17 mouse cellular contexts compared by ENCODE assay signal in genomic region chr4:130735957-130736356, GRCm38 (mm10).
"Had no signal": no experiment of that assay in that cellular context is flagged by ENCODE, and none has a peak within 500 bp of the region (broad histone marks: within the 10 kb centered on the region; RNA-seq: fewer than 3 reads in every experiment).

No protein-coding gene starts in this region.

- H3K4me3 ChIP-seq: kidney, embryonic 15.5 days; limb, embryonic 12.5 days; limb, embryonic 15.5 days; neural tube, embryonic 12.5 days had no signal

- H3K27me3 ChIP-seq: kidney, embryonic 15.5 days; limb, embryonic 12.5 days; limb, embryonic 15.5 days; neural tube, embryonic 12.5 days had no signal

- H3K27ac ChIP-seq: kidney, embryonic 15.5 days; limb, embryonic 12.5 days; limb, embryonic 15.5 days; macrophage; neural tube, embryonic 12.5 days; stomach, postnatal 0 days had no signal

- ATAC-seq: intestine, postnatal 0 days; lung, postnatal 0 days had no signal

- H3K4me1 ChIP-seq: neural tube, embryonic 12.5 days had no signal

- H3K4me2 ChIP-seq: kidney, embryonic 15.5 days; limb, embryonic 12.5 days; limb, embryonic 15.5 days; lung, embryonic 14.5 days; neural tube, embryonic 12.5 days had no signal

- H3K9ac ChIP-seq: kidney, embryonic 15.5 days; limb, embryonic 12.5 days; limb, embryonic 15.5 days; lung, embryonic 14.5 days; neural tube, embryonic 12.5 days had no signal

- DNase-seq: kidney, adult 8-10 months; kidney, postnatal 10 days; kidney, postnatal 36 days; left cerebral cortex, postnatal 4 days; lung, embryonic 14.5 days; right cerebral cortex, postnatal 4 days; thymus, adult 2 months; thymus, postnatal 14 days; thymus, postnatal 4 days had no signal

- H3K9me3 ChIP-seq: kidney, embryonic 15.5 days; limb, embryonic 12.5 days; limb, embryonic 15.5 days; neural tube, embryonic 12.5 days had no signal
